Mouse (Mus musculus): ENCODE data around the gene Dnm3. TPM values are rescaled to one million over a fixed set of nuclear protein-coding genes. Genes with fewer than 3 reads are reported as not detected.
A peak's percentile ranks its signal among the peaks of the same experiment; 100 is the strongest.

Dnm3 gene
- total and polyA plus RNA-seq, 3 experiments = not detected

GRCm38 (mm10) chr1:162286910-162287309 is 190.9 kb downstream of the Dnm3 start:
- TF ChIP-seq CTCF (IDR thresholded peaks at IDR 0.05 in 2 of 3, conservative IDR thresholded peaks at IDR 0.05 in 1 of 3; ENCODE audit: control insufficient read depth in 1 of 3, insufficient read depth in 1 of 3, low read depth in 2 of 3, low read length in 3 of 3, poor library complexity in 1 of 3, severe bottlenecking in 1 of 3) (peak; percentile 29 to 50 (median 34); a peak in 5 of 6 replicates), RCOR1 (IDR thresholded peaks at IDR 0.05; ENCODE audit: low read depth, low read length) (no peak)
- H3K9ac ChIP-seq (ENCODE audit: control insufficient read depth, low read depth, low read length, poor library complexity, severe bottlenecking) = no peak overlapping the region
- H3K79me2 ChIP-seq (ENCODE audit: control insufficient read depth, insufficient read depth, low read length, poor library complexity) = no peaks in the 10 kb centered on the region
- H3K36me3 ChIP-seq (ENCODE audit: control insufficient read depth in 1 of 2, insufficient read depth in 2 of 2, low read length in 2 of 2) = no peaks in the 10 kb centered on the region
- H3K9me3 ChIP-seq (replicated peaks; ENCODE audit: insufficient read depth, low read length) = no peaks in the 10 kb centered on the region
- DNase-seq (ENCODE audit: low read depth, low spot score) = peak; percentile 4
- H3K27ac ChIP-seq (ENCODE audit: control insufficient read depth, low read depth, low read length) = no peak overlapping the region
- H3K4me3 ChIP-seq (ENCODE audit: control insufficient read depth in 1 of 2, insufficient read depth in 1 of 2, low read depth in 2 of 2, low read length in 2 of 2) = no peak overlapping the region
- no peaks in the 10 kb centered on the region for H3K4me1 ChIP-seq (ENCODE audit: control insufficient read depth in 1 of 2, insufficient read depth in 2 of 2, low read length in 2 of 2)
- H3K27me3 ChIP-seq (ENCODE audit: control insufficient read depth in 1 of 2, insufficient read depth in 2 of 2, low read length in 2 of 2) = peaks cover 0 to 2% of the 10 kb centered on the region in 2 experiments; a peak in 1 of 4 replicates

DNA sequence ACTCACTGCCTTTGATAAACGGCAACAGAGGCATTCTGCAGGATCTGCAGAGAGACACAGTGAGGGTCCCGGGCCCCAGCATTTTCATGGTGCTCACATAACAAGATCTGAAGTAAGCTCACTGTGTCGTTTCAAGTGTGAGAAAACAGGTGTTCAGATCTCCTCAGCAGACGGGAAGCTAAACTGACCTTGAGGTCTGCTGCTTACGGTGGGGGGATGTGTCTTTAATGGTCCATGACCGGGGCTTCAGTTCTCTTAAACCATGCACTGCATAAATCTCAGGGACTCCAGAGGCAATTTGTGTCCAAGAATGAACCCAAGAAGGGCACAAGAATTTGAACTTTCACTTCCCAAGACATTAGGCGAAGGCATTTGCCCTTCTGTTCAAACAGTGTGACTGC is 195.9 kb downstream of the Dnm3 start:
- no peaks in the 10 kb centered on the region for H3K4me1 ChIP-seq (ENCODE audit: control insufficient read depth in 1 of 2, insufficient read depth in 2 of 2, low read length in 2 of 2)
- H3K27ac ChIP-seq (ENCODE audit: control insufficient read depth, low read depth, low read length) = no peak overlapping the region
- no peaks in the 10 kb centered on the region for H3K36me3 ChIP-seq (ENCODE audit: control insufficient read depth in 1 of 2, insufficient read depth in 2 of 2, low read length in 2 of 2)
- H3K79me2 ChIP-seq (ENCODE audit: control insufficient read depth, insufficient read depth, low read length, poor library complexity) = no peaks in the 10 kb centered on the region
- H3K9me3 ChIP-seq (replicated peaks; ENCODE audit: insufficient read depth, low read length) = no peaks in the 10 kb centered on the region
- H3K4me3 ChIP-seq (ENCODE audit: control insufficient read depth in 1 of 2, insufficient read depth in 1 of 2, low read depth in 2 of 2, low read length in 2 of 2) = no peak overlapping the region
- no peak for DNase-seq (ENCODE audit: low read depth, low spot score)
- no peaks in the 10 kb centered on the region for H3K27me3 ChIP-seq (ENCODE audit: control insufficient read depth in 1 of 2, insufficient read depth in 2 of 2, low read length in 2 of 2)
- no peak for TF ChIP-seq ZKSCAN1 (IDR thresholded peaks at IDR 0.05; ENCODE audit: low read depth, low read length)
- TF ChIP-seq TBP (IDR thresholded peaks at IDR 0.05; ENCODE audit: low read depth, low read length) = no peak
- TF ChIP-seq ZC3H11A (IDR thresholded peaks at IDR 0.05; ENCODE audit: low read depth, low read length) = no peak
- no peak for TF ChIP-seq SMC3 (IDR thresholded peaks at IDR 0.05; ENCODE audit: low read depth, low read length)
- H3K9ac ChIP-seq (ENCODE audit: control insufficient read depth, low read depth, low read length, poor library complexity, severe bottlenecking) = no peak overlapping the region

DNA sequence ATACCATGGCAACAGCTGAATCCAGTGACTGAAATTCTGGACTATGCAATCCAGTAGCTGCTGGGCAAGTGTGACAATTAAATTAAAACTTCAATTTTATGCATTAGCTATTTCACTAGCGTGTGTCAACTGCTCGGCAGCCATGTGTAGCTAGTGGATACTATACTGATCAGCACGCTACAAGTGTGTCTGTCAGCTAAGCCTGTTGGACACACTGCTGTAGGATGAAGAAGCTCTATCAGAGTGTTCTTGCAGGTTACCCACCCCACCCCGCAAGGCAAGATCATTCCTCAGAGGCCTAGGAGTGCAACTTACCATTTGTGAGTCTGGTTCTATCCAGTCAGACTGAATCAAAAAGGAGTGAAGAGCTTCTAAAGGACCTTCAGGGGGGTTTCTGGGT is 197.8 kb downstream of the Dnm3 start:
- TF ChIP-seq POLR2AphosphoS2 (IDR thresholded peaks at IDR 0.05; ENCODE audit: low read length) (no peak), TCF12 (IDR thresholded peaks at IDR 0.05; ENCODE audit: low read depth, low read length) (no peak), RAD21 (IDR thresholded peaks at IDR 0.05; ENCODE audit: low read depth, low read length) (no peak), UBTF (IDR thresholded peaks at IDR 0.05; ENCODE audit: borderline replicate concordance, insufficient read depth, low read depth, low read length) (no peak), MYC (IDR thresholded peaks at IDR 0.05; ENCODE audit: low read depth, low read length) (no peak), NRF1 (IDR thresholded peaks at IDR 0.05; ENCODE audit: insufficient read depth, low read depth, low read length, poor library complexity, severe bottlenecking) (no peak), USF1 (IDR thresholded peaks at IDR 0.05; ENCODE audit: low read depth, low read length) (no peak), HCFC1 (IDR thresholded peaks at IDR 0.05; ENCODE audit: low read depth, low read length) (no peak), E2F4 (IDR thresholded peaks at IDR 0.05; ENCODE audit: borderline replicate concordance, low read depth, low read length) (no peak), USF2 (IDR thresholded peaks at IDR 0.05; ENCODE audit: borderline replicate concordance in 1 of 2, insufficient read depth in 1 of 2, low read depth in 1 of 2, low read length in 2 of 2) (no peak), NELFE (IDR thresholded peaks at IDR 0.05; ENCODE audit: low read depth, low read length) (no peak), MEF2A (IDR thresholded peaks at IDR 0.05; ENCODE audit: extremely low read depth, insufficient replicate concordance, low read depth, low read length, poor library complexity, severe bottlenecking) (no peak), TBP (IDR thresholded peaks at IDR 0.05; ENCODE audit: low read depth, low read length) (no peak), ZMIZ1 (IDR thresholded peaks at IDR 0.05; ENCODE audit: low read depth, low read length) (no peak)
- H3K36me3 ChIP-seq (ENCODE audit: control insufficient read depth in 1 of 2, insufficient read depth in 2 of 2, low read length in 2 of 2) = no peaks in the 10 kb centered on the region
- H3K9ac ChIP-seq (ENCODE audit: control insufficient read depth, low read depth, low read length, poor library complexity, severe bottlenecking) = no peak overlapping the region
- no peak overlapping the region for H3K27ac ChIP-seq (ENCODE audit: control insufficient read depth, low read depth, low read length)
- H3K79me2 ChIP-seq (ENCODE audit: control insufficient read depth, insufficient read depth, low read length, poor library complexity) = no peaks in the 10 kb centered on the region
- H3K4me1 ChIP-seq (ENCODE audit: control insufficient read depth in 1 of 2, insufficient read depth in 2 of 2, low read length in 2 of 2) = no peaks in the 10 kb centered on the region
- H3K9me3 ChIP-seq (replicated peaks; ENCODE audit: insufficient read depth, low read length) = no peaks in the 10 kb centered on the region
- no peak overlapping the region for H3K4me3 ChIP-seq (ENCODE audit: control insufficient read depth in 1 of 2, insufficient read depth in 1 of 2, low read depth in 2 of 2, low read length in 2 of 2)
- H3K27me3 ChIP-seq (ENCODE audit: control insufficient read depth in 1 of 2, insufficient read depth in 2 of 2, low read length in 2 of 2) = no peaks in the 10 kb centered on the region
- DNase-seq (ENCODE audit: low read depth, low spot score) = no peak
